Mouse (Mus musculus) testis, adult 2 months (tissue): ENCODE results near the gene 8030411F24Rik.

Experiments used
- CTCF ChIP-seq: fragments of 200-500 bp; IDR thresholded peaks from 2 replicates; pipeline ENCODE4 v1.5.1; 2012; ENCODE audit warnings: low read depth, mild to moderate bottlenecking, inconsistent platforms, low read length, moderate library complexity; ENCODE audit not compliant: control insufficient read depth, insufficient read depth, insufficient replicate concordance
- POLR2A ChIP-seq: fragments of 200-500 bp; IDR thresholded peaks from 2 replicates; pipeline ENCODE4 v1.6.1; 2012; ENCODE audit warnings: low read depth, mild to moderate bottlenecking, inconsistent platforms, low read length, moderate library complexity; ENCODE audit not compliant: control insufficient read depth

DNA sequence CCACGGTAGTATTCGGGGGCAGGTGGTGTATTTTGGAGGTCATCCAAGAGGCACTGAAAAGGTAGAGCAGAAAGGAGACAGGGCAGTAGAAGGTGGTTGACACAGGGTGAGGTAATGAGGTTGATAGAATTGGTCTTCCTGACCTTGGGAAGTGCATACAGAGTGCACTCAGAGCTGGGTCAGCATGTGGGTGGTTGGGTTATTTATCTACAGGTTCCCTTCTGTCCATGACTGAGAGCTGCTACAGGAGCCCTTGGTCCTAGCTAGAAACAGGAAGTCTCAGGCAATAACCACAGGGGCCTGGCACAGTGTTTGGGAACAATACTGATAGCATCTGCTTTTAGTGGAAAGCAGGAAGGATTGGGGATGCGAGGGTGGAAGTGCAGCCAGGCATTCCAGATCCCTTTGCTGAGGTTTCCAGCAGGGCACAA lies 19.7 kb downstream of the 8030411F24Rik start:
- TF ChIP-seq CTCF, result no peak
- no peak for TF ChIP-seq POLR2A
